Mouse (Mus musculus): ENCODE data around the gene Efl1.

DNA sequence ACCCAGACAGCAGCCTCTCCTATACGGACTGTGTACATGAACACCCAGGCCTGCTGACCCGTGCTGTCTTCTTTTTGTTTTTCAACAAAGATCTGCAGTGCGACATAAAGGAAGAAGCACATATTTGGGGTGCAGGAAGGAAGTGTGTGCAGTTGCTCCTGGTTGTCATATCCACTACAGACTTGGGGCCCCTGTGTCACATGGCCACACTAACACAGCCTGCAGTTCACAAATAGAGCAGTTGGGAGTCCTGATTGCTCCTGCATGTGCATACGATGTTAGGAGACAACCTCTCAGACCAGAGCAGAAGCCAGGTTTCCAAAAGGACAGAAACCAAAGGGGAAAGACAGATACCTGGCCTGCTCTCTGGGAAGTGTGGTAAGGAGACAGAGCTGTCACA lies 172.2 kb downstream of the Efl1 start:
- no peak for TF ChIP-seq POLR2A (IDR thresholded peaks at IDR 0.05; ENCODE audit: borderline replicate concordance, insufficient read depth, low read length)
- TF ChIP-seq CTCF (IDR thresholded peaks at IDR 0.05; ENCODE audit: borderline replicate concordance, insufficient read depth, low read depth, low read length): no peak
